Mouse (Mus musculus) cerebellum, adult 2 months (tissue): ENCODE measurements around the gene Ccdc155.

Experiments used
- CTCF ChIP-seq: fragments of 200-500 bp; IDR thresholded peaks from 2 replicates; pipeline ENCODE4 v1.5.1; 2011; ENCODE audit warnings: low read depth, mild to moderate bottlenecking, control low read depth, low read length, moderate library complexity, borderline replicate concordance; ENCODE audit not compliant: insufficient read depth
- POLR2A ChIP-seq: fragments of 200-500 bp; IDR thresholded peaks from 2 replicates; pipeline ENCODE4 v1.6.1; 2011; ENCODE audit warnings: low read length, control low read depth, borderline replicate concordance; ENCODE audit not compliant: insufficient read depth

DNA sequence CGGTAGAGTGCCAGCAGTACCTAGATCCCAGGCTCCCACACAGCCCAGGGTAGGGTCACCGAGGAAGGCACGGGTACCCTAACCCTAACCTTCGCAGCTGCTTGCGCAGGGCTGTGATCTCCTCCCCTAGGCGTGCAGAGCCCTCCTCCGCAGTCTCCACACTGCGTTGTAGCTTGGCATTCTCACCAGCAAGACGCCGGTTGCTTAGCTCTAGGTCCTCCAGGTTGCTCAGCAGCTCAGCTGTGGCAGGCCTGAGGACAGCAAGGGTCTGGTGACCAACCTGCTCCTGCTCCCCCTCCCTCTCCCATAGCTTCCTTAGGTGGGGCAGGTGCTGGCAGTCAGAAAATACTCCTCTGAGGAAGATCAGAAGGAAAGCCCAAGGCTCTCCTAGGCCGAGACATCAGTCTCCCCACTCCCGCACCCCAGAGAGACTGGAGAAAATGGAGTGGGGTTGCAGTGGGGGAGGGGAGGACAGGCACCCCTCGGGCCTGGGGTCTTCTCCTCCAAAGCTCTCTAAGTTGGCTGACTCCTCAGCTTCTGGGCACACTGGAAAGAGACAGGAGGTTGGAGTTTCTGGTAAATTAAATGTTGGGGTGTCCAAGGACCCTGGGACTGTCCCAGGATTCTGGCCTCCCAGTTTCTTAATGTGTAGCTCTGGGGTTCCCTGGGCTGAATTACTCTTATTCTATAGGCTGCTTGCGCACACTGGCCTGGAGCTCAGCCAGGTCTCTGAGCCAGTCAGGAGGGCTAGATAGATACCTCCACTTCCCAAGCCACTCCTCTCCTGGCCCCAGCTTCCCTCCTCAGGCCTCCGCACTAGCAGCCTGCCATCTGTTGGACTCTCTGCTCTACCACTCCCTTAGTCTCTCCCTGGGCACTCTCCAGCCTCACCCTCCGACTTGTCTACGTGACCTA lies 10.6 kb downstream of the Ccdc155 start:
- TF ChIP-seq CTCF: peak; percentile 20; the same call in 1 of the 2 replicates
- no peak for TF ChIP-seq POLR2A
